Mouse (Mus musculus): Measurements from ENCODE around the gene Myo1a. TPM values are rescaled to one million over a fixed set of nuclear protein-coding genes. Genes with fewer than 3 reads are reported as not detected.

Myo1a gene
- polyA plus RNA-seq, 1 experiment from 2014 or later = 0.47 TPM

DNA sequence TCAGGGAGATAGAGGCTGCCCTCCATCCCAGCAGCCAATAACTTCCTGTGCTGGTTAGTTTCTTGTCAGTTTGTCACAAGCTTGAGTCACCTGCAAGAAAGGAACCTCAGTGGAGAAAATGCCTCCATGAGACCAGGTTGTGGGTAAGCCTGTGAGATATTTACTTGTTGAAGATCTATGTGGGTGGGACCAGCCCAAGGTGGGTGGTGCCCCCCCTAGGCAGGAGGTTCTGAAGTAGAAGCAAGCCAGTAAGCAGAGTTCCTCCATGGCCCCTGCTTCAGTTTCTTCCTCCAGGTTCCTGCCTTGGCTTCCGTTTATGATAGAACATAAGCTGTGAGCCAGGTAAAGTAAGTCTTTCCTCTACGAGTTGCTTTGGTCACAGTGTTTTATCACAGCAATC, 31.3 kb downstream of the Myo1a start:
- no peak overlapping the region for H3K9ac ChIP-seq (replicated peaks)

DNA sequence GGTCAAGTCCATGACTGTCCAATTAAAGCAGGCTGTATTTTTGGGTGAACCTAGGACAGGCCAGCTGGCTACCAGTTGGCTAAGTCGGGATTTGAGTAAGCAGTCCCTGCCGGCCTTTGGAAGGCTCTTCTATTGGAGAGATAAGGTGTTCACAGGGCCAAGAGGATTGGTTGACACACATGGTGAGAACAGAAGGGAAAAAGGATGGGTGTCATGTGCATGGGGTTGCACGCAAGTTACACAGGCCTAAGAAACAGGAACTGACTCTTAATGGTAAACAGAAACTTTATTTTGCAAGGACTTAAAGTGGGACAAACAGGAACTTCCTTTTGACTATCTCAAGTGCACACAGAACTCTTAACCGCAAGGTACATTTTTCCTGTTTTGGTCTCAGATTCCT, 31.9 kb downstream of the Myo1a start:
- H3K9me3 ChIP-seq = no peaks in the 10 kb centered on the region
- 76% methylated on average over 4 of the region's 4 CpGs for WGBS
- H3K4me3 ChIP-seq = no peak overlapping the region
- no peak overlapping the region for H3K27ac ChIP-seq (replicated peaks)
- H3K4me1 ChIP-seq = peaks cover 14% of the 10 kb centered on the region
- peaks cover 6% of the 10 kb centered on the region for H3K36me3 ChIP-seq
- H3K9ac ChIP-seq (replicated peaks) = no peak overlapping the region
- H3K27me3 ChIP-seq = peaks cover 9% of the 10 kb centered on the region; the same call in 1 of the 2 replicates
- no peak overlapping the region for H3K4me2 ChIP-seq (replicated peaks)
- ATAC-seq (ENCODE audit: low FRiP score, low read depth) = no peak

More for the DNA sequence above, 31.3 kb downstream of the Myo1a start:
- Histone ChIP-seq H3K36me3 (no peaks in the 10 kb centered on the region; the same call in 1 of the 2 replicates), H3K4me2 (replicated peaks) (no peak overlapping the region), H3K4me1 (peaks cover 15% of the 10 kb centered on the region), H3K27me3 (peaks cover 9% of the 10 kb centered on the region; the same call in 1 of the 2 replicates), H3K9me3 (no peaks in the 10 kb centered on the region), H3K4me3 (no peak overlapping the region), H3K27ac (replicated peaks) (no peak overlapping the region)
- WGBS = 85% methylated on average over 2 of the region's 2 CpGs
- ATAC-seq (ENCODE audit: low FRiP score, low read depth) = no peak

DNA sequence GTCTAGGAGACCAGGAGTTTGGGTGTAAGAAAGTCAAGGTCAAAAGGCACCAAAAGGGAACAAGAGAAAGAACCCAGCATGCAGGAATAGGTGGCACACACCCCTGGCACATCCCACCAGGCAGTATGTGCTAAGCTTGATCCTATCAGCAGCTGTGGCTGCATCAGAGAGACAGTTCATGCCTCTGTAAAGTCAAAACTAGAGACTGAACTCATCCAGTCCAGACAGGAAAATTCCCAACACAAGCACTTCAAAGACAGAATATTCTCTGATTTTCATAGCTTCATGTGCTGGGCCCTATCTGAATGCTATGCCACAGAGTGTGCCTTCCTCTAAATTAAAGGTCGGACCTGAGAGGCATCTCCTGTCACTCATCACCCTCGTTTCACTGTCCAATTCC, 32.6 kb downstream of the Myo1a start:
- H3K9ac ChIP-seq (replicated peaks) = no peak overlapping the region
- H3K9me3 ChIP-seq = no peaks in the 10 kb centered on the region
- H3K4me3 ChIP-seq = no peak overlapping the region
- WGBS = 23% methylated on average over 2 of the region's 2 CpGs
- peaks cover 13% of the 10 kb centered on the region for H3K36me3 ChIP-seq
- ATAC-seq (ENCODE audit: low FRiP score, low read depth) = no peak
- peaks cover 6% of the 10 kb centered on the region; the same call in 1 of the 2 replicates for H3K27me3 ChIP-seq
- H3K27ac ChIP-seq (replicated peaks) = no peak overlapping the region
- H3K4me2 ChIP-seq (replicated peaks) = no peak overlapping the region
- H3K4me1 ChIP-seq = peaks cover 14% of the 10 kb centered on the region

DNA sequence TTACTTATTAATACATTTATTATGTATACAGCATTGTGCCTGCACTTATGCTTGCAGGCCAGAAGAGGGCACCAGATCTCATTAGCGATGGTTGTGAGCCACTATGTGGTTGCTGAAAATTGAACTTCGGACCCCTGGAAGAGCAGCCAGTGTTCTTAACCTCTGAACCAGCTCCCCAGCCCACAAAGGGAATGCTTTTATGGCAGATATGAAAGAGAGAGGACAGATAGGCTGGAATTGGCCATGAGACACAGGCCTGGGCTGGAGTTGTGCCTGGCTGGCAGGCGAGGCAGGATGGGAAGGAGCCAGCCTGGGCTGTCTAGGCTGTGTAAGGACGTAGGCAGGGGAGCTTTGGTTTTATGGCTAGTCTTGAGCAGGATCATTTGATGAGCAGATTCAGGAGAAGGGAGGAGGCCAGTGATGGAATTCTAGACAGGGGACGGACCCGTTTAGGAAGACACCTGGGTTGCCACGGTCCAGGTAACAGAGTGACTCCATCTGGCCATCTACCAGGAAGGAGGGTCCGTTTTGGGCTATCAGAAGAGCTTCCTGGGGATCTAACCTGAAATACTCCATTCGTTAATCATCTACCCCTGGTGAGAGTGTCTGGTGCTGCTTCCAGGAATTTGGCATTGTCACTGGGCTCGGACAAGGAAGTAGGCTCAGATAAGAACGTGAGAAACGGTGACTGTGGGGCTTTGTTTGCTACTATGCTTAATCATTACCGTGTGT, 33.3 kb downstream of the Myo1a start:
- no peak for ATAC-seq (ENCODE audit: low FRiP score, low read depth)
- Histone ChIP-seq H3K4me1 (peaks cover 14% of the 10 kb centered on the region), H3K27me3 (peaks cover 4% of the 10 kb centered on the region; the same call in 1 of the 2 replicates), H3K9ac (replicated peaks) (no peak overlapping the region), H3K9me3 (no peaks in the 10 kb centered on the region), H3K36me3 (peaks cover 20% of the 10 kb centered on the region), H3K4me3 (no peak overlapping the region), H3K27ac (replicated peaks) (no peak overlapping the region), H3K4me2 (replicated peaks) (no peak overlapping the region)
- WGBS = 56% methylated on average over 13 of the region's 13 CpGs

DNA sequence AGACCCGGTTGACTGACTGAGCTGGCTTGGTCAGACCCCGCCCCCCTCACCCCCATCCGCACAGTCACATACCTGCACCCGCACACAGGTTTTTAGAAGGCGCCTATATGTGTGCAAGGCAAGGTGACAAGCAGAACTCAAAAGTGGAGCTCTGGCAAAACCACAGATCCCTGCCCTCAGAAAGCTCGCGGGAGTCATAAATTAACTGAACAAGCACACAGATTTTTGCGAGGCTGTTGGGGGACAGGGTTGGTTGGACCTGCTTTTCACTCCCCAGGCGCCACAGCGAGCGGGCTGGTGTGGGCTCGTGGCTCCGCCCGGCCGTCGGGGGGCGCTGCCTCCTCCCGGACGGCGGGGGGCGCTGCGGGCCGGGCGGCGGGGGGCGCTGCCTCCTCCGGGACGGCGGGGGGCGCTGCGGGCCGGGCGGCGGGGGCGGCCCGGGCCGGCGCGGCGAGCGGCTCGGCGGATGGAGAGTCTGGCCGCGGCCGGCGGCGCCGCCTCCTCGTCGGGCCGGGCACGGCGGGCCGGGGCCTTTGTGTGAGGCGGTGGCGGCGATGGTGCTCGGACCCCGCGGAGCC, 34.2 kb downstream of the Myo1a start, which contains the start of gene Zbtb39:
TSS of gene Zbtb39 (plus strand) at position 456 of the 578 bp plus-strand sequence.
- Histone ChIP-seq H3K9ac (replicated peaks) (peak within 1 kb of the TSS; percentile 98), H3K27me3 (no peaks in the 10 kb centered on the region; the same call in 1 of the 2 replicates), H3K4me2 (replicated peaks) (peak within 1 kb of the TSS; percentile 76), H3K4me3 (peak within 1 kb of the TSS; percentile 99), H3K9me3 (no peaks in the 10 kb centered on the region), H3K36me3 (peaks cover 29% of the 10 kb centered on the region), H3K4me1 (peaks cover 14% of the 10 kb centered on the region), H3K27ac (replicated peaks) (peak within 1 kb of the TSS; percentile 78)
- peak; percentile 89 for ATAC-seq (ENCODE audit: low FRiP score, low read depth)
- 2% methylated on average over 25 of the region's 61 CpGs for WGBS

DNA sequence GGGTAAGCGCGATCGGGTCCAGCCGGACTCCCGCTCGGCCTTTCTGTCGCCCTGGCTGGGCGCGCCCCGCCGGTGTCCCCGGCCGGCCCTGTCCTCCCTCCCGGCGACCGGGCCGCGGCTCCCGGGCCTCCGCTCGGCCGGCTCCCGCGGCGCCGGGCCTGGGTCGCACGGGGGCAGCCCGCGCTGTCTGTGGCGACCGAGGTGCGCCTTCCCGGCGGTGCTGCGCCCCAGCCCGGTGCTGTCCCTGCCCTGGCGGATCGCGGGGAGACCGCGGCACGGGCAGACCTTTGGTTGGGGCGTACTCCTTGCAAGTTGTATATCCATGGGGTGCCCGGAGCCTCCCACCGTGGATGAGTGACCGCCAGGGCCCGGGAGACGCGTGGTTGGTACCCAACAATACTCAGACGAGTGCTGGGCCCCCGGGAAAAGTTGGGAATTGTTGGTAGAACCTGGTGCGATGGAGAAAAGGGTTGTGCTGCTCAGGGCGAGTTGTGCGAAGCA, 34.7 kb downstream of the Myo1a start:
- Histone ChIP-seq H3K9ac (replicated peaks) (peak overlapping the region; percentile 98), H3K27ac (replicated peaks) (peak overlapping the region; percentile 78), H3K4me2 (replicated peaks) (peak overlapping the region; percentile 76), H3K36me3 (peaks cover 34% of the 10 kb centered on the region), H3K27me3 (no peaks in the 10 kb centered on the region; the same call in 1 of the 2 replicates), H3K9me3 (no peaks in the 10 kb centered on the region), H3K4me1 (peaks cover 14% of the 10 kb centered on the region), H3K4me3 (peak overlapping the region; percentile 99)
- peak; percentile 75 for ATAC-seq (ENCODE audit: low FRiP score, low read depth)
- under 1% methylated on average over 50 of the region's 55 CpGs for WGBS

DNA sequence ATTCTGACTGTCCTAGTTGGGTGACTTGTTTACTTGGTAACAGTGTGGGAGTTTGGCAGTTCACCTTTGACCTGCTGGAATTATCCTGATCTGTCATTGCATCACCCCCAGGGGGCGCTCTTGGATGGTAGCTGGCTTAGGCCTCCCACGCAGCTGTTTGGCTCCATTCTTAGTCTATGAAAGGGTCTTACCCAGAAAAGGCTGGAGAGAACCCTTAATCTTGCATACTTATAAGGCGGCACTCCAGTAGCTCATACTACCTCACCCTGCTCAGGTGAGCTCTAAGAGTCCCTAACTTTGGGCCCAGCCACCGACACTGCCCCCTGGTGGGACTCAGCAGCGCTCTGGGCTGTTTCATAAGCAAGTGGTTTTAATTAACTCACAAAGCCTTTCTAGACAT, 39.7 kb downstream of the Myo1a start:
- H3K27me3 ChIP-seq = no peaks in the 10 kb centered on the region
- H3K27ac ChIP-seq (replicated peaks) = no peak overlapping the region
- peaks cover 71% of the 10 kb centered on the region for H3K36me3 ChIP-seq
- WGBS = 75% methylated on average over 5 of the region's 5 CpGs
- H3K4me3 ChIP-seq = no peak overlapping the region
- H3K4me2 ChIP-seq (replicated peaks) = no peak overlapping the region
- ATAC-seq (ENCODE audit: low FRiP score, low read depth) = no peak
- H3K4me1 ChIP-seq = peaks cover 18% of the 10 kb centered on the region
- H3K9me3 ChIP-seq = no peaks in the 10 kb centered on the region
- no peak overlapping the region for H3K9ac ChIP-seq (replicated peaks)

DNA sequence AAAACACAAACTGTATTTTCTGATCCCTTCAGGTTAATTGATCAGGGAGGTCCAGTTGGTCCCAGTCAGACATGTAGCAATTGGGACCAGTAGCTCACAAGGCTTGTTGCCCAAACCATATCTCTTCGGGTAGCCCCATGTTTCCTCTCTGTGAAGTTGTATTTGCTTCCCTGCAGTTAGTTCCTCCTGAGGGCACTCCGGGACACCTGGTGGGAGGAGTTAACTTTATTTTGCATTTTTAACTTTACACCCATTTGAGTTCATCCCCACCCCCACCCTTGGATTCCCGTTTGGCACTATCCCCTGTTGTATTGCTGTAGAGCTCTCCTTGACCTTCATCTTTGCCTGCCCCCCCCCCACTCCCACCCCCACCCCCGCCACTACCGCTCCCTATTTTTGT, 40.9 kb downstream of the Myo1a start:
- 83% methylated on average over 5 of the region's 5 CpGs for WGBS
- Histone ChIP-seq H3K4me1 (peaks cover 10% of the 10 kb centered on the region), H3K9ac (replicated peaks) (no peak overlapping the region), H3K9me3 (no peaks in the 10 kb centered on the region), H3K27ac (replicated peaks) (no peak overlapping the region), H3K27me3 (no peaks in the 10 kb centered on the region), H3K4me3 (no peak overlapping the region), H3K36me3 (peaks cover 71% of the 10 kb centered on the region), H3K4me2 (replicated peaks) (no peak overlapping the region)
- no peak for ATAC-seq (ENCODE audit: low FRiP score, low read depth)

DNA sequence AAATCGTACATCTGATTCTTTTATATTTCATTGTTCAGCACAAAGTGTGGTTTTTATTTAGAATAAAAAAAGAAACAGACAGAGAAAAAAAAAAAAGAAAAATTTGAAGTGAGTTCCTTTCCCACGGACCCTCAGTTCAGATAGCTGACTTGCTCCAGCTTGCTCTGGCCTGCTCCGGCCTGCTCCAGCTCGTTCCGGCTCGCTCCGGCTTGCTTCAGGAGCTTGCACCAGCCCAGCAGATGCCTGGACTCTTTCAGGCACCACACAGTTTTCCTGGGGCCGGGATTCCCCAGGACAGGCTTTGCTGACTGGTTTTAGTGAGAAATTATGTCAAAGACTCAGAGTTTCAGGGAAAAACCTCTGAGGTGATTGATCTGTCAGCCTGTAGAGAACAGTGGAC, 42.3 kb downstream of the Myo1a start:
- WGBS = 95% methylated on average over 8 of the region's 8 CpGs

DNA sequence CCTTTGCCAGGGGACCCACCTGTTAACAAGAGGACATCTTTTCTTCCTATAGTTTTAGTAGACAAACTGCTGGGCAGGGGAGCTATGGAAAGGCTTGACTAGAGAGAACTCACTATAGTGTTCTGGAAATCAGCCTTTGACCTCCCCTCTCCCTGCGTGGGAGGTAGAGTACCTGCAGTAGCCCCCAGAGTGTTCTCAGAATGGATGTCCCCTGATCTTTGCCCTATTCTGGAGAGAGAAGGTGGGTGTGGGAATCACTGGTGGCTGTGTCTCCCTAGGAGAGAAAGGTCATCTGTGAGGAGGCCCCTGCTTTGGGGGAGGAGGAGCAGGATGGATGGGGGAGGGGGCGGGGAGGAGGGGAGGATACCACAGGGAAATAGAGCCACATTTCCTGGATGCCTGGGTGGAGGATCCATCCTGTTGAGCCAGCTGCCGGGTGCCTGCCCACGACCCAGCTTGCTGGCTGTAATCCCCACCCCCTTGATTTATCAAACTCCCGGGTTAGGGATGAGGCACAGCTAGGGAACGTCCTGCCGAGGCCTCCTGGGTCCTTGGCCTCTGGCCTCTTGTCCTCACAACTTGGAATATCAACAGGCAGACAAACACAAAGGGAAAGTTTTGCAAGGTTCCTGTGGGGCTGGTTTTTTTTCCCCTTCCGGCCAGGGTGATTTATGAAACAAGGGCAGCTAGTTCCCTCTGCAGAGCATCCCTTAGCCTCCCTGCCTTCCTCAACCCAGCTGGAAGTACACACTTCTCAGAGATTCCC, 44.1 kb downstream of the Myo1a start:
- H3K27me3 ChIP-seq = no peaks in the 10 kb centered on the region
- H3K4me1 ChIP-seq = peaks cover 8% of the 10 kb centered on the region; the same call in 1 of the 2 replicates
- no peak overlapping the region; the same call in 1 of the 2 replicates for H3K4me2 ChIP-seq (replicated peaks)
- no peaks in the 10 kb centered on the region for H3K9me3 ChIP-seq
- 11% methylated on average over 7 of the region's 8 CpGs for WGBS
- peaks cover 43% of the 10 kb centered on the region for H3K36me3 ChIP-seq
- no peak overlapping the region for H3K27ac ChIP-seq (replicated peaks)
- ATAC-seq (ENCODE audit: low FRiP score, low read depth) = no peak
- no peak overlapping the region for H3K9ac ChIP-seq (replicated peaks)
- H3K4me3 ChIP-seq = no peak overlapping the region

More for the DNA sequence above, 42.3 kb downstream of the Myo1a start:
- Histone ChIP-seq H3K36me3 (peaks cover 61% of the 10 kb centered on the region), H3K27me3 (no peaks in the 10 kb centered on the region), H3K4me3 (no peak overlapping the region), H3K9me3 (no peaks in the 10 kb centered on the region), H3K27ac (replicated peaks) (no peak overlapping the region), H3K4me2 (replicated peaks) (no peak overlapping the region), H3K9ac (replicated peaks) (no peak overlapping the region), H3K4me1 (peaks cover 8% of the 10 kb centered on the region; the same call in 1 of the 2 replicates)
- no peak for ATAC-seq (ENCODE audit: low FRiP score, low read depth)

DNA sequence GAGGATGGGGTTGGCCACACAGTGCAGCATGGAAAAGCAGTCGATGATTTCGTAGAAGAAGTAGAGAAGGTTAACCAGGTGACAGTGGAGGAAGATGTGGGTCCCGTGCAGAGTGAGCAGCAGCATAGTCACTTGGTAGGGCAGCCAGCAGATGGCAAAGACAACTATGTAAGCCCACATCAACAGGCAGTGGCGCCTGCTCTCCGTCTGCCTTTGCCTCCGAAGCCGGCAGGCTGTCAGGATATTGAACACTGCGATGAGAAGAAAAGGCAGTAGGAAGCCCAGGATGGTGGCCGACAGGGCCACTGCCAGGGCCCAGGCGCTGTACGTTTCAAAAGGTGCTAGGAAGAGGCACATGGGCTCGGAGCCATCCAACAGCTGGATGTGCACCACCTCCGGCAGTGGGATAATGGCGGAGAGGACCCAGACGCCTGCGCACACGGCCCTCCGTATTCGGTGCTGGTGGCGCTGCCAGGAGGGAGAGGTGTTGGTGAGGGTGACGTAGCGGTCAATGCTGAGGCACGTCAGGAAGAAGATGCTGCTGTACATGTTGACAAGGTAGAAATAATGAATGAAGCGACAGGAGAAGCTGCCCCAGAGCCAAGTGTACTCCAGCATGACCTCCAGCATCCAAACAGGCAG, 45.3 kb downstream of the Myo1a start:
- Histone ChIP-seq H3K9ac (replicated peaks) (no peak overlapping the region), H3K36me3 (peaks cover 31% of the 10 kb centered on the region), H3K4me3 (peak overlapping the region; percentile 27), H3K27ac (replicated peaks) (no peak overlapping the region), H3K27me3 (no peaks in the 10 kb centered on the region), H3K4me1 (peaks cover 8% of the 10 kb centered on the region; the same call in 1 of the 2 replicates), H3K9me3 (no peaks in the 10 kb centered on the region), H3K4me2 (replicated peaks) (peak overlapping the region; percentile 38)
- 54% methylated on average over 24 of the region's 24 CpGs for WGBS
- no peak for ATAC-seq (ENCODE audit: low FRiP score, low read depth)

Data from midbrain, embryonic 12.5 days (tissue).